Mouse (Mus musculus): Measurements from ENCODE around the gene Ppp1r13b. TPM values are rescaled to one million over a fixed set of nuclear protein-coding genes. Genes with fewer than 3 reads are reported as not detected.
A peak's percentile ranks its signal among the peaks of the same experiment; 100 is the strongest.

The Ppp1r13b gene
- polyA plus RNA-seq, 1 experiment from 2014 or later = 14.9 TPM

GRCm38 (mm10) chr12:111842565-111843433, 65.1 kb downstream of the Ppp1r13b start:
- Histone ChIP-seq H3K36me3 (peaks cover 46% of the 10 kb centered on the region), H3K4me1 (no peaks in the 10 kb centered on the region), H3K9me3 (no peaks in the 10 kb centered on the region), H3K4me2 (no peak overlapping the region), H3K27me3 (no peaks in the 10 kb centered on the region), H3K4me3 (no peak overlapping the region), H3K27ac (no peak overlapping the region), H3K9ac (no peak overlapping the region)
- 72% methylated on average over 15 of the region's 15 CpGs for WGBS
- ATAC-seq (ENCODE audit: insufficient number of reproducible peaks, low FRiP score, low TSS enrichment, low read depth) = no peak

- Histone ChIP-seq H3K4me1 (no peaks in the 10 kb centered on the region), H3K9ac (no peak overlapping the region), H3K4me3 (no peak overlapping the region), H3K27me3 (no peaks in the 10 kb centered on the region), H3K4me2 (no peak overlapping the region), H3K36me3 (peaks cover 98% of the 10 kb centered on the region), H3K9me3 (no peaks in the 10 kb centered on the region), H3K27ac (no peak overlapping the region)
- ATAC-seq (ENCODE audit: insufficient number of reproducible peaks, low FRiP score, low TSS enrichment, low read depth) = no peak
- WGBS = 91% methylated on average over 10 of the region's 10 CpGs
Observed at GRCm38 (mm10) chr12:111833457-111833856, 74.5 kb downstream of the Ppp1r13b start.

DNA sequence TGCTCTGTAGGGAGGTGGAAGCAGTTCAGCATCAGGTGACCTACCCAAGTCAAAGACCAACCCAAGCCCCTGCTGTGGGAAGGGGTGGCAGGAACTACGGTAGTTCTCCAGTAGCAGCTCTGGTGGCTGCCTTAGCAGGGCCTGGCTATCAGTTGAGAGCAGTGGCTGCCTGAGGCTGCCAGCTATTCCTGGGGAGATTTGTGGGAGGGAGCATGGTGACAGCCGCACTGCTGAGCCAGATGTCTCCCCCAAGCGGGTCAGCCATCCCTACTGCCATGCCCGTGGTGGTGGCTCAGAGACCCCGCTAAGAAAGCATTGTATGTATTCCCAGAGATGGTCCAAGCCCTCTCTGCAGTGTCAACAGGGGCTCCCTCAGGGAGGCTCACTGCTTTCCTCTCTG, 75.3 kb downstream of the Ppp1r13b start:
- Histone ChIP-seq H3K4me3 (no peak overlapping the region), H3K27ac (no peak overlapping the region), H3K27me3 (no peaks in the 10 kb centered on the region), H3K9ac (no peak overlapping the region), H3K4me1 (no peaks in the 10 kb centered on the region), H3K9me3 (no peaks in the 10 kb centered on the region), H3K36me3 (peaks cover 98% of the 10 kb centered on the region), H3K4me2 (no peak overlapping the region)
- WGBS = 79% methylated on average over 5 of the region's 5 CpGs
- no peak for ATAC-seq (ENCODE audit: insufficient number of reproducible peaks, low FRiP score, low TSS enrichment, low read depth)

- ATAC-seq (ENCODE audit: insufficient number of reproducible peaks, low FRiP score, low TSS enrichment, low read depth) = no peak
- Histone ChIP-seq H3K9me3 (no peaks in the 10 kb centered on the region), H3K4me2 (no peak overlapping the region), H3K9ac (no peak overlapping the region), H3K4me3 (no peak overlapping the region), H3K27me3 (no peaks in the 10 kb centered on the region), H3K4me1 (no peaks in the 10 kb centered on the region), H3K36me3 (peaks cover 98% of the 10 kb centered on the region), H3K27ac (no peak overlapping the region)
- 88% methylated on average over 10 of the region's 10 CpGs for WGBS
Observed at GRCm38 (mm10) chr12:111830375-111830774, 77.5 kb downstream of the Ppp1r13b start.

DNA sequence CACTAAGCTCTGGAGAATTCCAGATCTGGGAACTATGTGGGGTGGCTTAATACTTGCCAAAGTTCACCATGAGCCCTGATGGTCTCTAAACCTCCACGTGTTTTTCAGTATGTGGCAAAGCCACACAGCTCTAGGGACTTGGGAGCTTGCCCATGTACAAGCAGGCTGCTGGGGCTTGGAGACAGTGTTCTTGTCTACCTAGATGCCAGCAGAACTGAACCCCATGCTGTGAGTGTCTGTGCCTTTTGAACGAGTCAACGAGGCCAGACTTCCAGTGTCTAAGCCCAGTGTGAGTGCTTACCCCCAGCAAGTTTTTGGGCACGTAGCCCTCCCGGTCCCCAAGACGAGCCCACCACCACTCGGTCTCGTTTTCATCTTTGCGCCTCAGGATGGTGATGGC, 78.0 kb downstream of the Ppp1r13b start:
- Histone ChIP-seq H3K9me3 (no peaks in the 10 kb centered on the region), H3K4me3 (no peak overlapping the region), H3K36me3 (peaks cover 98% of the 10 kb centered on the region), H3K4me2 (no peak overlapping the region), H3K9ac (no peak overlapping the region), H3K27me3 (no peaks in the 10 kb centered on the region), H3K4me1 (no peaks in the 10 kb centered on the region), H3K27ac (no peak overlapping the region)
- WGBS = 92% methylated on average over 9 of the region's 9 CpGs
- ATAC-seq (ENCODE audit: insufficient number of reproducible peaks, low FRiP score, low TSS enrichment, low read depth) = no peak

- no peak for ATAC-seq (ENCODE audit: insufficient number of reproducible peaks, low FRiP score, low TSS enrichment, low read depth)
- H3K27me3 ChIP-seq = no peaks in the 10 kb centered on the region
- 90% methylated on average over 5 of the region's 5 CpGs for WGBS
- no peak overlapping the region for H3K4me2 ChIP-seq
- no peak overlapping the region for H3K27ac ChIP-seq
- no peak overlapping the region for H3K9ac ChIP-seq
- no peaks in the 10 kb centered on the region for H3K4me1 ChIP-seq
- H3K9me3 ChIP-seq = no peaks in the 10 kb centered on the region
- no peak overlapping the region for H3K4me3 ChIP-seq
- H3K36me3 ChIP-seq = peaks cover 99% of the 10 kb centered on the region
Observed at GRCm38 (mm10) chr12:111829447-111829846, 78.5 kb downstream of the Ppp1r13b start.

- no peak overlapping the region for H3K27ac ChIP-seq
- H3K4me3 ChIP-seq = no peak overlapping the region
- H3K4me2 ChIP-seq = no peak overlapping the region
- no peaks in the 10 kb centered on the region for H3K27me3 ChIP-seq
- no peaks in the 10 kb centered on the region for H3K9me3 ChIP-seq
- WGBS = 92% methylated on average over 12 of the region's 12 CpGs
- ATAC-seq (ENCODE audit: insufficient number of reproducible peaks, low FRiP score, low TSS enrichment, low read depth) = no peak
- peaks cover 96% of the 10 kb centered on the region for H3K36me3 ChIP-seq
- H3K9ac ChIP-seq = no peak overlapping the region
- H3K4me1 ChIP-seq = no peaks in the 10 kb centered on the region
Observed at GRCm38 (mm10) chr12:111827556-111827955, 80.4 kb downstream of the Ppp1r13b start.

DNA sequence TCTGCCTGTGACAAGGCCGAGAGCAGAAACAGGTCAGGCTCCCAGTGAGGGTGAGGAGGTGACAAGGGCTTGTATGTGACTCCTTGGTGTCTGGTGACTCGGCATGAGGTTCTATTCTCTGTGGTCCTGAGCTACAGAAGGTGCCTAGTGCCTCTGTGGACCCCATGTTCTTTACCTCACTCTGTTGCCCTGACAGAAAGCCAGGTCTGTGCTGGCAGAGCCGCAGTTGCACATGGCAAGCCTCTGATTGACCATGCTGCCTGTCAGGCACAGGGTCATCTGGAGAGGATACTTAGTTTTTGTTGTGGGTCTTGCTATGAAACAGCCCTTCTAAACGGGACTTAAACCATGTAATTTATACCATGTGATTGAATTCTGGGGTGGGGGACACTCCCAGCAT, 86.0 kb downstream of the Ppp1r13b start:
- H3K9ac ChIP-seq = no peak overlapping the region
- peaks cover 11% of the 10 kb centered on the region for H3K4me1 ChIP-seq
- H3K36me3 ChIP-seq = peaks cover 57% of the 10 kb centered on the region
- no peak for ATAC-seq (ENCODE audit: insufficient number of reproducible peaks, low FRiP score, low TSS enrichment, low read depth)
- no peaks in the 10 kb centered on the region for H3K27me3 ChIP-seq
- H3K9me3 ChIP-seq = no peaks in the 10 kb centered on the region
- no peak overlapping the region for H3K4me2 ChIP-seq
- no peak overlapping the region for H3K27ac ChIP-seq
- H3K4me3 ChIP-seq = no peak overlapping the region
- 69% methylated on average over 4 of the region's 4 CpGs for WGBS

GRCm38 (mm10) chr12:111820708-111821107, 87.2 kb downstream of the Ppp1r13b start:
- no peaks in the 10 kb centered on the region for H3K9me3 ChIP-seq
- H3K36me3 ChIP-seq = peaks cover 45% of the 10 kb centered on the region
- WGBS = 68% methylated on average over 7 of the region's 7 CpGs
- no peak overlapping the region for H3K4me3 ChIP-seq
- H3K9ac ChIP-seq = no peak overlapping the region
- no peak overlapping the region for H3K4me2 ChIP-seq
- H3K27me3 ChIP-seq = no peaks in the 10 kb centered on the region
- no peak overlapping the region for H3K27ac ChIP-seq
- no peak for ATAC-seq (ENCODE audit: insufficient number of reproducible peaks, low FRiP score, low TSS enrichment, low read depth)
- peaks cover 23% of the 10 kb centered on the region for H3K4me1 ChIP-seq

DNA sequence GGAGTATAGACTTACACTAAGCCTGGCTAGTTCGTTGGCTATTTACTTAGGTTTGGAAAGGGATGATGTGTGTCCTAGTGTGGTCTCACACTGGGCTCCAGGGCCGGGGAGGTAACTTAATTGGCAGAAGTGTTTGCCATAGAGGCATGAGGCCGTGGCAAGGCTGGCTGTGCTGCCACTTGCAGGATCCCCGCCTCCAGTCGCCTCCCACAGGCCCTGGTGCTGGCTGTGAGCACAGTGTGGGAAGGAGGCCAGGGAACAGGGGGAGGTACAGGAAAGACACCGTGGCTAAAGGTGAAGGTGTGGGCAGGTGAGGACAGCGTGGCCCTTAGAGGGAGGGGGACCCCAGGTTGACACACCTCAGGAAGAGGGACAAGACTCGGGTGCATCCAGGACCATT, 88.0 kb downstream of the Ppp1r13b start:
- H3K27me3 ChIP-seq = no peaks in the 10 kb centered on the region
- peaks cover 37% of the 10 kb centered on the region for H3K36me3 ChIP-seq
- H3K9me3 ChIP-seq = no peaks in the 10 kb centered on the region
- 76% methylated on average over 8 of the region's 8 CpGs for WGBS
- no peak overlapping the region for H3K27ac ChIP-seq
- H3K4me2 ChIP-seq = no peak overlapping the region
- H3K4me3 ChIP-seq = no peak overlapping the region
- H3K9ac ChIP-seq = no peak overlapping the region
- H3K4me1 ChIP-seq = peaks cover 31% of the 10 kb centered on the region
- ATAC-seq (ENCODE audit: insufficient number of reproducible peaks, low FRiP score, low TSS enrichment, low read depth) = no peak

DNA sequence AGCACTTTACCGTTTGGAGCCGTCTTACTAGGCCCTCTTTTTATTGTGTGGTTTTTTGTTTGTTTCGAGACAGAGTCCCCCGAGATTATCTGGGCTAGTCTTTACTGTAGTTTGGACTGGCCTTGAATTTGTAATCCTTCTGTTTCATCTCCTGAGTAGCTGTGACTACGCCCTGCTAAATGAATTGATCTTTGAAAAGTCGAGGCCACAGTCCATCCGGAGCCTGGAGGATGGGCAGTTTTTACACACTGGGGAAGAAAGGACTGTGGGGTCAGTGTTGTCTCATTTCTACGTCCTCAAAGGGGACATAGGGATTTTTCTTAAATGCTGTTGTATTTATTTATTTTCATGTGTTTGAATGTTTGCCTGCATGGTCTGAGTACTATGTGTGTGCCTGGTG, 89.9 kb downstream of the Ppp1r13b start:
- H3K27me3 ChIP-seq = no peaks in the 10 kb centered on the region
- no peak overlapping the region for H3K4me2 ChIP-seq
- 84% methylated on average over 8 of the region's 8 CpGs for WGBS
- peaks cover 18% of the 10 kb centered on the region for H3K36me3 ChIP-seq
- ATAC-seq (ENCODE audit: insufficient number of reproducible peaks, low FRiP score, low TSS enrichment, low read depth) = no peak
- H3K9me3 ChIP-seq = no peaks in the 10 kb centered on the region
- peaks cover 35% of the 10 kb centered on the region for H3K4me1 ChIP-seq
- no peak overlapping the region for H3K9ac ChIP-seq
- no peak overlapping the region for H3K27ac ChIP-seq
- no peak overlapping the region for H3K4me3 ChIP-seq

GRCm38 (mm10) chr12:111816967-111817366, 90.9 kb downstream of the Ppp1r13b start:
- H3K9me3 ChIP-seq = no peaks in the 10 kb centered on the region
- no peaks in the 10 kb centered on the region for H3K27me3 ChIP-seq
- H3K9ac ChIP-seq = no peak overlapping the region
- peaks cover 42% of the 10 kb centered on the region for H3K4me1 ChIP-seq
- 80% methylated on average over 9 of the region's 9 CpGs for WGBS
- no peak for ATAC-seq (ENCODE audit: insufficient number of reproducible peaks, low FRiP score, low TSS enrichment, low read depth)
- peak overlapping the region; percentile 72; the same call in 1 of the 2 replicates for H3K4me3 ChIP-seq
- no peak overlapping the region; the same call in 1 of the 2 replicates for H3K4me2 ChIP-seq
- peaks cover 16% of the 10 kb centered on the region; the same call in 1 of the 2 replicates for H3K36me3 ChIP-seq
- 0 out of 2 replicates have a peak overlapping the region, but pooled peaks have one; percentile 12 for H3K27ac ChIP-seq
